Mouse (Mus musculus) frontal cortex, adult 2 months (tissue): ENCODE measurements around the gene Cad. TPM values are rescaled to one million over a fixed set of nuclear protein-coding genes. Genes with fewer than 3 reads are reported as not detected.
"Not testable (repeated sequence)": the region's sequence is repeated elsewhere in the genome, so short reads cannot be mapped to it uniquely, and the experiment has no call there.

ENCODE experiments used
- DNase-seq, 2 experiments: peaks; one replicate each; pipeline ENCODE4 v3.0.0; 2022; ENCODE audit warnings: low spot score in 1 of 2; ENCODE audit errors: extremely low spot score in 1 of 2
- polyA plus RNA-seq: library from polyadenylated mRNA; depleted of rRNA; stranded (reverse); fragments of >200 nt; gene quantifications from 2 replicates; pipeline ENCODE4 v1.2.3, GENCODE M21; 2012; rRNA removed

Gene Cad
- 14.8 and 18.0 TPM in 2 replicates for polyA plus RNA-seq

GRCm38 (mm10) chr5:31054261-31055215 lies at the start of gene Cad:
Gene Cad, plus strand, starts transcription at chr5:31054780.
- peak; percentile 92 to 96 for DNase-seq

- no peak for DNase-seq
These were observed 41.8 kb upstream of the Cad start for GRCm38 (mm10) chr5:31012737-31013136.

- DNase-seq: no peak
These were observed 38.7 kb upstream of the Cad start for GRCm38 (mm10) chr5:31015913-31016312.

GRCm38 (mm10) chr5:31021790-31022189 lies 32.8 kb upstream of the Cad start:
- DNase-seq: not testable (repeated sequence)

- DNase-seq: no peak
These were observed 31.9 kb upstream of the Cad start for GRCm38 (mm10) chr5:31022690-31023089.

GRCm38 (mm10) chr5:31023254-31023653 lies 31.3 kb upstream of the Cad start:
- no peak for DNase-seq

- no peak for DNase-seq
These were observed 29.9 kb upstream of the Cad start for GRCm38 (mm10) chr5:31024641-31025040.

GRCm38 (mm10) chr5:31030926-31031325 lies 23.7 kb upstream of the Cad start:
- no peak for DNase-seq

GRCm38 (mm10) chr5:31031508-31031907 lies 23.1 kb upstream of the Cad start:
- no peak for DNase-seq

- DNase-seq: no peak
These were observed 19.9 kb upstream of the Cad start for GRCm38 (mm10) chr5:31034669-31035068.

- DNase-seq: not testable (repeated sequence)
These were observed 18.0 kb upstream of the Cad start for GRCm38 (mm10) chr5:31036556-31036955.

- no peak for DNase-seq
These were observed 16.3 kb upstream of the Cad start for GRCm38 (mm10) chr5:31038171-31038845.

GRCm38 (mm10) chr5:31046416-31046815 lies 8.2 kb upstream of the Cad start:
- no peak for DNase-seq

- no peak for DNase-seq
These were observed 7.5 kb upstream of the Cad start for GRCm38 (mm10) chr5:31047074-31047473.

- peak; percentile 96 to 98 for DNase-seq
These were observed 6.5 kb upstream of the Cad start, which contains the start of gene Atraid for GRCm38 (mm10) chr5:31047848-31048762. Gene Atraid, plus strand, starts transcription at chr5:31048312.

- peak; percentile 52 to 63 for DNase-seq
These were observed 5.6 kb upstream of the Cad start, which contains the start of gene Slc5a6 for GRCm38 (mm10) chr5:31048763-31049641. Gene Slc5a6, minus strand, starts transcription at chr5:31048924.

- DNase-seq: no peak
These were observed 4.2 kb upstream of the Cad start for GRCm38 (mm10) chr5:31050427-31050826.

GRCm38 (mm10) chr5:31053728-31054127 lies 852 bp upstream of the Cad start:
- DNase-seq: not testable (repeated sequence)
